Mouse (Mus musculus): ENCODE results near the gene Cga. TPM values are rescaled to one million over a fixed set of nuclear protein-coding genes. Genes with fewer than 3 reads are reported as not detected.
"Not testable (repeated sequence)": the region's sequence is repeated elsewhere in the genome, so short reads cannot be mapped to it uniquely, and the experiment has no call there.

Gene Cga
- polyA plus RNA-seq, 1 experiment = not detected

- H3K36me3 ChIP-seq (ENCODE audit: control insufficient read depth, insufficient read depth) = no peaks in the 10 kb centered on the region
- TF ChIP-seq E2F4 (IDR thresholded peaks at IDR 0.05; ENCODE audit: insufficient read depth) (no peak), TCF3 (IDR thresholded peaks at IDR 0.05; ENCODE audit: insufficient read length, low read depth) (no peak), USF1 (IDR thresholded peaks at IDR 0.05; ENCODE audit: low read depth) (no peak), SRF (IDR thresholded peaks at IDR 0.05; ENCODE audit: control insufficient read depth, insufficient read length, low read depth) (no peak), MYOG (IDR thresholded peaks at IDR 0.05; ENCODE audit: control insufficient read depth in 1 of 3, insufficient read depth in 1 of 3, insufficient read length in 2 of 3, low read depth in 2 of 3) (no peak)
These were observed 4.9 kb downstream of the Cga start for GRCm38 (mm10) chr4:34898497-34898896.

GRCm38 (mm10) chr4:34899322-34899721, 5.7 kb downstream of the Cga start:
- no peak overlapping the region for H3K4me2 ChIP-seq (ENCODE audit: low read depth)
- H3K27me3 ChIP-seq (ENCODE audit: control insufficient read depth, insufficient read depth, insufficient read length) = no peaks in the 10 kb centered on the region
- no peak overlapping the region for H3K4me3 ChIP-seq
- H3K36me3 ChIP-seq (ENCODE audit: control insufficient read depth, insufficient read depth) = no peaks in the 10 kb centered on the region
- no peaks in the 10 kb centered on the region for H3K79me2 ChIP-seq (ENCODE audit: control insufficient read depth, insufficient read depth)
- TF ChIP-seq SRF (IDR thresholded peaks at IDR 0.05; ENCODE audit: control insufficient read depth, insufficient read length, low read depth) = no peak
- no peak for TF ChIP-seq MYOG (IDR thresholded peaks at IDR 0.05; ENCODE audit: control insufficient read depth in 1 of 3, insufficient read depth in 1 of 3, insufficient read length in 2 of 3, low read depth in 2 of 3)
- H3ac ChIP-seq (ENCODE audit: control insufficient read depth, insufficient read length) = no peak overlapping the region

More at GRCm38 (mm10) chr4:34898497-34898896, 4.9 kb downstream of the Cga start:
- H3K4me3 ChIP-seq = no peak overlapping the region
- H3K79me2 ChIP-seq (ENCODE audit: control insufficient read depth, insufficient read depth) = no peaks in the 10 kb centered on the region
- no peak overlapping the region for H3K4me2 ChIP-seq (ENCODE audit: low read depth)
- no peaks in the 10 kb centered on the region for H3K27me3 ChIP-seq (ENCODE audit: control insufficient read depth, insufficient read depth, insufficient read length)
- no peak overlapping the region for H3ac ChIP-seq (ENCODE audit: control insufficient read depth, insufficient read length)

GRCm38 (mm10) chr4:34900155-34900554, 6.6 kb downstream of the Cga start:
- no peak overlapping the region for H3K4me2 ChIP-seq (ENCODE audit: low read depth)
- H3K79me2 ChIP-seq (ENCODE audit: control insufficient read depth, insufficient read depth) = no peaks in the 10 kb centered on the region
- no peak overlapping the region for H3ac ChIP-seq (ENCODE audit: control insufficient read depth, insufficient read length)
- no peak overlapping the region for H3K4me3 ChIP-seq
- no peaks in the 10 kb centered on the region for H3K36me3 ChIP-seq (ENCODE audit: control insufficient read depth, insufficient read depth)
- no peaks in the 10 kb centered on the region for H3K27me3 ChIP-seq (ENCODE audit: control insufficient read depth, insufficient read depth, insufficient read length)
- TF ChIP-seq POLR2A (IDR thresholded peaks at IDR 0.05; ENCODE audit: insufficient read length, low read depth) (no peak), TCF3 (IDR thresholded peaks at IDR 0.05; ENCODE audit: insufficient read length, low read depth) (no peak), SRF (IDR thresholded peaks at IDR 0.05; ENCODE audit: control insufficient read depth, insufficient read length, low read depth) (no peak), POLR2AphosphoS2 (IDR thresholded peaks at IDR 0.05; ENCODE audit: insufficient read length, low read depth) (no peak), MYOG (IDR thresholded peaks at IDR 0.05; ENCODE audit: control insufficient read depth in 1 of 3, insufficient read depth in 1 of 3, insufficient read length in 2 of 3, low read depth in 2 of 3) (no peak), E2F4 (IDR thresholded peaks at IDR 0.05; ENCODE audit: insufficient read depth) (no peak), REST (IDR thresholded peaks at IDR 0.05; ENCODE audit: insufficient read depth, insufficient read length) (no peak), USF1 (IDR thresholded peaks at IDR 0.05; ENCODE audit: low read depth) (no peak)

- no peak overlapping the region for H3K4me3 ChIP-seq
- no peak overlapping the region for H3K4me2 ChIP-seq (ENCODE audit: low read depth)
- H3K27me3 ChIP-seq (ENCODE audit: control insufficient read depth, insufficient read depth, insufficient read length) = no peaks in the 10 kb centered on the region
- TF ChIP-seq POLR2A (IDR thresholded peaks at IDR 0.05; ENCODE audit: insufficient read length, low read depth) = no peak
- no peak for TF ChIP-seq POLR2AphosphoS2 (IDR thresholded peaks at IDR 0.05; ENCODE audit: insufficient read length, low read depth)
- TF ChIP-seq TCF3 (IDR thresholded peaks at IDR 0.05; ENCODE audit: insufficient read length, low read depth) = no peak
- TF ChIP-seq USF1 (IDR thresholded peaks at IDR 0.05; ENCODE audit: low read depth) = no peak
- TF ChIP-seq MYOD1 (IDR thresholded peaks at IDR 0.05; ENCODE audit: control insufficient read depth in 1 of 3, insufficient read length in 2 of 3, low read depth in 2 of 3) = no peak
- no peak for TF ChIP-seq TCF12 (IDR thresholded peaks at IDR 0.05; ENCODE audit: insufficient read depth, poor library complexity, severe bottlenecking)
- TF ChIP-seq SRF (IDR thresholded peaks at IDR 0.05; ENCODE audit: control insufficient read depth, insufficient read length, low read depth) = no peak
- TF ChIP-seq MYOG (IDR thresholded peaks at IDR 0.05; ENCODE audit: control insufficient read depth in 1 of 3, insufficient read depth in 1 of 3, insufficient read length in 2 of 3, low read depth in 2 of 3) = no peak
- no peak for TF ChIP-seq E2F4 (IDR thresholded peaks at IDR 0.05; ENCODE audit: insufficient read depth)
- no peak for TF ChIP-seq CEBPB (IDR thresholded peaks at IDR 0.05; ENCODE audit: insufficient read depth, poor library complexity, severe bottlenecking)
- H3K36me3 ChIP-seq (ENCODE audit: control insufficient read depth, insufficient read depth) = no peaks in the 10 kb centered on the region
- no peak overlapping the region for H3ac ChIP-seq (ENCODE audit: control insufficient read depth, insufficient read length)
- H3K79me2 ChIP-seq (ENCODE audit: control insufficient read depth, insufficient read depth) = no peaks in the 10 kb centered on the region
These were observed 7.6 kb downstream of the Cga start for GRCm38 (mm10) chr4:34901166-34901565.

- H3K36me3 ChIP-seq (ENCODE audit: control insufficient read depth, insufficient read depth); H3K27me3 ChIP-seq (ENCODE audit: control insufficient read depth, insufficient read depth, insufficient read length); H3K4me2 ChIP-seq (ENCODE audit: low read depth); H3ac ChIP-seq (ENCODE audit: control insufficient read depth, insufficient read length); H3K4me3 ChIP-seq; H3K79me2 ChIP-seq (ENCODE audit: control insufficient read depth, insufficient read depth): not testable (repeated sequence)
These were observed 8.0 kb downstream of the Cga start for GRCm38 (mm10) chr4:34901582-34901981.

GRCm38 (mm10) chr4:34905396-34905795, 11.8 kb downstream of the Cga start:
- Histone ChIP-seq H3ac (ENCODE audit: control insufficient read depth, insufficient read length) (no peak overlapping the region), H3K79me2 (ENCODE audit: control insufficient read depth, insufficient read depth) (no peaks in the 10 kb centered on the region), H3K4me3 (no peak overlapping the region), H3K36me3 (ENCODE audit: control insufficient read depth, insufficient read depth) (no peaks in the 10 kb centered on the region), H3K27me3 (ENCODE audit: control insufficient read depth, insufficient read depth, insufficient read length) (no peaks in the 10 kb centered on the region), H3K4me2 (ENCODE audit: low read depth) (no peak overlapping the region)
- TF ChIP-seq E2F4 (IDR thresholded peaks at IDR 0.05; ENCODE audit: insufficient read depth) = no peak
- no peak for TF ChIP-seq MYOG (IDR thresholded peaks at IDR 0.05; ENCODE audit: control insufficient read depth in 1 of 3, insufficient read depth in 1 of 3, insufficient read length in 2 of 3, low read depth in 2 of 3)

Data from myocyte (in vitro differentiated cells).